Mouse (Mus musculus) intestine, embryonic 15.5 days (tissue): ENCODE measurements around the gene Acot7. TPM values are rescaled to one million over a fixed set of nuclear protein-coding genes. Genes with fewer than 3 reads are reported as not detected.

Experiments
- ATAC-seq: fragments of 200-750 bp; cut with Nextera tagmentation; 2 replicates; pipeline ENCODE4 v1.8.0; 2017; ENCODE audit warnings: moderate TSS enrichment, moderate library complexity
- H3K27ac ChIP-seq: fragments of 300-500 bp; sonication (generic); 2 replicates; pipeline ENCODE4 v1.5.1; 2015; ENCODE audit warnings: mild to moderate bottlenecking, inconsistent platforms
- H3K27me3 ChIP-seq: fragments of 300-500 bp; sonication (generic); replicated peaks from 2 replicates; pipeline ENCODE4 v1.6.1; 2015; ENCODE audit warnings: inconsistent platforms
- H3K36me3 ChIP-seq: fragments of 300-500 bp; sonication (generic); 2 replicates; pipeline ENCODE4 v1.6.1; 2015; ENCODE audit warnings: inconsistent platforms
- H3K4me1 ChIP-seq: fragments of 300-500 bp; sonication (generic); replicated peaks from 2 replicates; pipeline ENCODE4 v1.6.1; 2015; ENCODE audit warnings: inconsistent platforms
- H3K4me2 ChIP-seq: fragments of 300-500 bp; sonication (generic); replicated peaks from 2 replicates; pipeline ENCODE4 v1.6.1; 2015; ENCODE audit warnings: mild to moderate bottlenecking, inconsistent platforms
- H3K4me3 ChIP-seq: fragments of 300-500 bp; sonication (generic); replicated peaks from 2 replicates; pipeline ENCODE4 v1.5.1; 2015; ENCODE audit warnings: inconsistent platforms
- H3K9ac ChIP-seq: fragments of 300-500 bp; sonication (generic); 2 replicates; pipeline ENCODE4 v1.6.1; 2015; ENCODE audit warnings: inconsistent platforms
- H3K9me3 ChIP-seq: fragments of 300-500 bp; sonication (generic); 2 replicates; pipeline ENCODE4 v1.6.1; 2016; ENCODE audit warnings: inconsistent platforms
- WGBS: fragments of 180-500 bp; shearing (Covaris S2); methylation state at CpG from one replicate; pipeline ENCODE4 v1.1.7; 2015; 5-methylcytosine and 5-hydroxymethylcytosine counted together
- polyA plus RNA-seq: library from polyadenylated mRNA; unstranded; fragments of >200 nt; fragmentation: Nextera tagmentation; extraction: Ambion mirVana; gene quantifications from 2 replicates; pipeline ENCODE4 v1.2.1, GENCODE M21; 2015

Gene Acot7
- polyA plus RNA-seq, 1 experiment from 2014 or later, result 57.8 TPM

GRCm38 (mm10) chr4:152173956-152174355 lies 4.0 kb upstream of the Acot7 start:
- WGBS, result 72% methylated on average over 9 of the region's 9 CpGs
- no peaks in the 10 kb centered on the region for H3K9me3 ChIP-seq
- peaks cover 10% of the 10 kb centered on the region for H3K4me1 ChIP-seq
- no peak for ATAC-seq
- H3K4me3 ChIP-seq, result no peak overlapping the region
- H3K27ac ChIP-seq, result no peak overlapping the region
- peaks cover 10% of the 10 kb centered on the region for H3K27me3 ChIP-seq
- no peaks in the 10 kb centered on the region for H3K36me3 ChIP-seq
- H3K9ac ChIP-seq, result no peak overlapping the region
- no peak overlapping the region for H3K4me2 ChIP-seq

GRCm38 (mm10) chr4:152176638-152177037 lies 1.3 kb upstream of the Acot7 start:
- Histone ChIP-seq H3K4me3 (no peak overlapping the region), H3K4me2 (no peak overlapping the region), H3K36me3 (no peaks in the 10 kb centered on the region), H3K9me3 (no peaks in the 10 kb centered on the region), H3K4me1 (peaks cover 10% of the 10 kb centered on the region), H3K9ac (no peak overlapping the region), H3K27me3 (peaks cover 18% of the 10 kb centered on the region), H3K27ac (no peak overlapping the region)
- WGBS, result 61% methylated on average over 3 of the region's 3 CpGs
- ATAC-seq, result no peak

- ATAC-seq, result no peak
- peaks cover 18% of the 10 kb centered on the region for H3K27me3 ChIP-seq
- H3K4me1 ChIP-seq, result peaks cover 10% of the 10 kb centered on the region
- 62% methylated on average over 6 of the region's 6 CpGs for WGBS
- H3K9me3 ChIP-seq, result no peaks in the 10 kb centered on the region
- peak overlapping the region; percentile 93 for H3K4me2 ChIP-seq
- H3K4me3 ChIP-seq, result peak overlapping the region; percentile 68
- H3K36me3 ChIP-seq, result no peaks in the 10 kb centered on the region
- peak overlapping the region; percentile 83 for H3K9ac ChIP-seq
- no peak overlapping the region; the same call in 1 of the 2 replicates for H3K27ac ChIP-seq
Observed at GRCm38 (mm10) chr4:152177174-152177536, 779 bp upstream of the Acot7 start.

GRCm38 (mm10) chr4:152178344-152178864 lies 470 bp downstream of the Acot7 start:
- Histone ChIP-seq H3K27me3 (peaks cover 17% of the 10 kb centered on the region), H3K4me2 (peak overlapping the region; percentile 93), H3K4me1 (peaks cover 10% of the 10 kb centered on the region), H3K36me3 (no peaks in the 10 kb centered on the region), H3K27ac (no peak overlapping the region), H3K9me3 (no peaks in the 10 kb centered on the region), H3K9ac (peak overlapping the region; percentile 46), H3K4me3 (peak overlapping the region; percentile 68)
- 1% methylated on average over 35 of the region's 35 CpGs for WGBS
- peak; percentile 66 for ATAC-seq

GRCm38 (mm10) chr4:152178916-152179705 lies 1.2 kb downstream of the Acot7 start:
- Histone ChIP-seq H3K4me2 (peak overlapping the region; percentile 93), H3K27ac (no peak overlapping the region), H3K4me1 (peaks cover 10% of the 10 kb centered on the region), H3K36me3 (no peaks in the 10 kb centered on the region), H3K9me3 (no peaks in the 10 kb centered on the region), H3K9ac (peak overlapping the region; percentile 46), H3K4me3 (peak overlapping the region; percentile 68), H3K27me3 (peaks cover 11% of the 10 kb centered on the region)
- 32% methylated on average over 16 of the region's 16 CpGs for WGBS
- no peak; the same call in 1 of the 2 replicates for ATAC-seq

GRCm38 (mm10) chr4:152179946-152180660 lies 2.2 kb downstream of the Acot7 start:
- 89% methylated on average over 16 of the region's 16 CpGs for WGBS

GRCm38 (mm10) chr4:152182205-152182604 lies 4.3 kb downstream of the Acot7 start:
- Histone ChIP-seq H3K36me3 (no peaks in the 10 kb centered on the region), H3K4me3 (no peak overlapping the region), H3K4me2 (no peak overlapping the region), H3K9ac (no peak overlapping the region), H3K9me3 (no peaks in the 10 kb centered on the region), H3K27me3 (peaks cover 8% of the 10 kb centered on the region), H3K4me1 (peaks cover 29% of the 10 kb centered on the region), H3K27ac (no peak overlapping the region)
- no peak for ATAC-seq
- whole genome bisulfite sequencing, result 85% methylated on average over 10 of the region's 10 CpGs

More at GRCm38 (mm10) chr4:152179946-152180660, 2.2 kb downstream of the Acot7 start:
- H3K4me2 ChIP-seq, result no peak overlapping the region
- H3K9ac ChIP-seq, result no peak overlapping the region
- H3K9me3 ChIP-seq, result no peaks in the 10 kb centered on the region
- no peak overlapping the region for H3K27ac ChIP-seq
- no peak overlapping the region for H3K4me3 ChIP-seq
- peaks cover 8% of the 10 kb centered on the region for H3K27me3 ChIP-seq
- H3K4me1 ChIP-seq, result peaks cover 13% of the 10 kb centered on the region
- H3K36me3 ChIP-seq, result no peaks in the 10 kb centered on the region
- no peak for ATAC-seq

GRCm38 (mm10) chr4:152184353-152185035 lies 6.6 kb downstream of the Acot7 start:
- Histone ChIP-seq H3K36me3 (no peaks in the 10 kb centered on the region), H3K9me3 (no peaks in the 10 kb centered on the region), H3K4me2 (no peak overlapping the region), H3K27ac (no peak overlapping the region), H3K4me1 (peaks cover 23% of the 10 kb centered on the region), H3K27me3 (peaks cover 5% of the 10 kb centered on the region), H3K4me3 (no peak overlapping the region), H3K9ac (no peak overlapping the region)
- ATAC-seq, result no peak
- WGBS, result 62% methylated on average over 7 of the region's 7 CpGs

GRCm38 (mm10) chr4:152185137-152185509 lies 7.2 kb downstream of the Acot7 start:
- no peaks in the 10 kb centered on the region for H3K27me3 ChIP-seq
- ATAC-seq, result peak; percentile 66

GRCm38 (mm10) chr4:152185510-152186204 lies 7.7 kb downstream of the Acot7 start:
- ATAC-seq, result peak; percentile 81
- 3% methylated on average over 19 of the region's 19 CpGs for WGBS
- Histone ChIP-seq H3K9me3 (no peaks in the 10 kb centered on the region), H3K27ac (peak overlapping the region; percentile 94), H3K36me3 (no peaks in the 10 kb centered on the region), H3K9ac (peak overlapping the region; percentile 35), H3K4me1 (peaks cover 25% of the 10 kb centered on the region), H3K4me3 (peak overlapping the region; percentile 36), H3K4me2 (peak overlapping the region; percentile 66), H3K27me3 (no peaks in the 10 kb centered on the region)

More at GRCm38 (mm10) chr4:152185137-152185509, 7.2 kb downstream of the Acot7 start:
- Histone ChIP-seq H3K4me2 (peak overlapping the region; percentile 66), H3K4me1 (peaks cover 23% of the 10 kb centered on the region), H3K36me3 (no peaks in the 10 kb centered on the region), H3K9ac (no peak overlapping the region), H3K4me3 (peak overlapping the region; percentile 36), H3K9me3 (no peaks in the 10 kb centered on the region), H3K27ac (peak overlapping the region; percentile 94)
- 1% methylated on average over 3 of the region's 3 CpGs for WGBS

GRCm38 (mm10) chr4:152186205-152187082 lies 8.5 kb downstream of the Acot7 start:
- Histone ChIP-seq H3K4me3 (peak overlapping the region; percentile 36), H3K27me3 (no peaks in the 10 kb centered on the region), H3K27ac (peak overlapping the region; percentile 94), H3K9me3 (no peaks in the 10 kb centered on the region), H3K36me3 (no peaks in the 10 kb centered on the region), H3K9ac (peak overlapping the region; percentile 35), H3K4me1 (peaks cover 28% of the 10 kb centered on the region), H3K4me2 (peak overlapping the region; percentile 66)
- ATAC-seq, result peak; percentile 7; the same call in 1 of the 2 replicates
- WGBS, result 34% methylated on average over 14 of the region's 14 CpGs
